In the genomic region with DNA sequence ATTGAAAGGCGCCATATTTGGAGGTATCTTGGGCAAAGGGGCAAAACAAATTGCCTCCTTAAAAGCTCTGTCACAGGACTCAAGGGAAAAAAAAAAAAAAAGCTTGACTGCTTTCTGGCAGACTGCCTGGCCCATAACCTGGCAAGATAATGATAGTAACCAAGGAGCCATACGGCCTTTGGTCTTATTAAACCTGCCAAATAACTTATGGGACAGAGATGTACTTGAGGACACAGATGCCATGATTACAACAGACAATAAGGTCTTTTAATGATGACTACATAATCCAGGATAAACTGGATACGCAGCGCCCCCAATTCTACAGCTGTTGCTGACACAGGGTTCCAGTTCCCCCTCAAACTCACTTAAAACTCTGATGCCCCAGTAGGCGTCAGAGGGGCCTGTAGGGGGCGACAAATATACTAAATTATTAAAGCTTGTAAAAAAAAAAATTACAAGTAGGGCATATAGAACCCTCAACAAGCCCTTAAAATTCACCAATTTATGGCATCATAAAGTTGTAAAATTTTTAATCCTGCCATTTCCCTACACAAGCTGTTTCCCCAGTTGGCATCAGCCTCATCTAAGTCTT, we compare ENCODE assay signal across 10 mouse cellular contexts. TPM values are rescaled to one million over a fixed set of nuclear protein-coding genes. Genes with fewer than 3 reads are reported as not detected.
DNase-seq lines count a peak whose midpoint lies in the region; ATAC-seq and TF ChIP-seq lines count a peak whose summit lies in the region.
"Had no signal": no experiment of that assay in that cellular context is flagged by ENCODE, and none has a peak within 500 bp of the region (broad histone marks: within the 10 kb centered on the region; RNA-seq: fewer than 3 reads in every experiment).

No protein-coding gene starts in this region.

- H3K4me2 ChIP-seq in forebrain, embryonic 14.5 days (ENCODE audit: low read length) = no peak overlapping the region
- H3K4me2 ChIP-seq in forebrain, postnatal 0 days (ENCODE audit: low read depth) = no peak overlapping the region
- H3K4me2 ChIP-seq: hindbrain, embryonic 15.5 days had no signal

- no peaks in the 10 kb centered on the region for H3K4me1 ChIP-seq in forebrain, embryonic 14.5 days (ENCODE audit: control insufficient read depth, insufficient read depth, low read length)
- H3K4me1 ChIP-seq in forebrain, postnatal 0 days (ENCODE audit: insufficient read depth) = no peaks in the 10 kb centered on the region
- no peaks in the 10 kb centered on the region for H3K4me1 ChIP-seq in spleen, adult 2 months (ENCODE audit: control insufficient read depth, insufficient read depth, insufficient read length)
- H3K4me1 ChIP-seq: hindbrain, embryonic 15.5 days had no signal

- DNase-seq in forebrain, embryonic 14.5 days (ENCODE audit: low spot score) = peak; percentile 55
- no peak for DNase-seq in forebrain, postnatal 0 days
- DNase-seq in testis, postnatal 10 days (ENCODE audit: low spot score) = peak; percentile 59
- no peak for DNase-seq in testis, postnatal 14 days (ENCODE audit: low spot score)
- DNase-seq in cerebellum, postnatal 14 days = peak; percentile 54 to 69
- DNase-seq in kidney, postnatal 36 days = peak; percentile 13 to 66
- DNase-seq in spleen, adult 2 months (ENCODE audit: low read depth in 1 of 2, low spot score in 2 of 2) = peak in 1 of 2 experiments; percentile 32
- no peak for DNase-seq in urinary bladder, postnatal 10 days (ENCODE audit: low spot score)

- no peak for TF ChIP-seq CTCF in forebrain, postnatal 0 days (IDR thresholded peaks at IDR 0.05; ENCODE audit: low read depth)
- 0 out of 2 replicates have a peak, but pooled peaks have one; percentile 3 for TF ChIP-seq CTCF in spleen, adult 2 months (IDR thresholded peaks at IDR 0.05; ENCODE audit: extremely low read depth, insufficient read depth, insufficient read length, insufficient replicate concordance)

- no peaks in the 10 kb centered on the region for H3K27me3 ChIP-seq in forebrain, embryonic 14.5 days (replicated peaks; ENCODE audit: control insufficient read depth, insufficient read depth, low read length)
- no peaks in the 10 kb centered on the region for H3K27me3 ChIP-seq in forebrain, postnatal 0 days (ENCODE audit: insufficient read depth, low read length)
- H3K27me3 ChIP-seq in spleen, adult 2 months (ENCODE audit: control insufficient read depth, insufficient read depth, low read length) = no peaks in the 10 kb centered on the region
- H3K27me3 ChIP-seq: hindbrain, embryonic 15.5 days had no signal

- no peak overlapping the region for H3K9ac ChIP-seq in forebrain, embryonic 14.5 days (ENCODE audit: low read length)
- H3K9ac ChIP-seq in forebrain, postnatal 0 days = no peak overlapping the region
- H3K9ac ChIP-seq: hindbrain, embryonic 15.5 days had no signal

- no peak overlapping the region for H3K4me3 ChIP-seq in forebrain, embryonic 14.5 days (ENCODE audit: low read depth, low read length)
- H3K4me3 ChIP-seq in forebrain, postnatal 0 days (ENCODE audit: low read depth, low read length) = no peak overlapping the region
- no peak overlapping the region for H3K4me3 ChIP-seq in spleen, adult 2 months (ENCODE audit: extremely low read depth, insufficient read depth, insufficient read length)
- H3K4me3 ChIP-seq: hindbrain, embryonic 15.5 days; myocyte had no signal

- 43% methylated on average over 6 of the region's 6 CpGs for WGBS in forebrain, embryonic 14.5 days
- 43% methylated on average over 6 of the region's 6 CpGs for WGBS in forebrain, postnatal 0 days
- WGBS in spleen, adult 2 months = 53% methylated on average over 6 of the region's 6 CpGs

- peak; percentile 42 for ATAC-seq in forebrain, embryonic 14.5 days
- ATAC-seq in forebrain, postnatal 0 days = no peak

- no peak for TF ChIP-seq POLR2A in spleen, adult 2 months (IDR thresholded peaks at IDR 0.05; ENCODE audit: low read depth, low read length)

- no peaks in the 10 kb centered on the region for H3K36me3 ChIP-seq in forebrain, embryonic 14.5 days (ENCODE audit: control insufficient read depth, insufficient read depth, low read length)
- H3K36me3 ChIP-seq in forebrain, postnatal 0 days (ENCODE audit: insufficient read depth) = no peaks in the 10 kb centered on the region
- no peaks in the 10 kb centered on the region for H3K36me3 ChIP-seq in spleen, adult 2 months (ENCODE audit: control insufficient read depth, insufficient read depth, low read length)
- H3K36me3 ChIP-seq: hindbrain, embryonic 15.5 days had no signal

- no peak overlapping the region for H3K27ac ChIP-seq in forebrain, embryonic 14.5 days (ENCODE audit: low read depth, low read length)
- no peak overlapping the region for H3K27ac ChIP-seq in forebrain, postnatal 0 days (ENCODE audit: low read depth, low read length)
- H3K27ac ChIP-seq in spleen, adult 2 months (ENCODE audit: insufficient read depth, low read length) = no peak overlapping the region
- H3K27ac ChIP-seq: hindbrain, embryonic 15.5 days had no signal

- H3K9me3 ChIP-seq in forebrain, embryonic 14.5 days (replicated peaks; ENCODE audit: control insufficient read depth, low read length) = no peaks in the 10 kb centered on the region
- no peaks in the 10 kb centered on the region for H3K9me3 ChIP-seq in forebrain, postnatal 0 days (ENCODE audit: low read length)
- H3K9me3 ChIP-seq: hindbrain, embryonic 15.5 days had no signal

RNA-seq across cellular contexts. Expression of a gene that starts 33.5 kb away (rescaled TPM):
- 90.0 and 101 TPM in 2 replicates for polyA plus RNA-seq in forebrain, embryonic 14.5 days (2014; fragmentation: Nextera tagmentation; extraction: Ambion mirVana)
- 56.6 and 60.9 TPM in 2 replicates for total RNA-seq in forebrain, postnatal 0 days (2014; rRNA removed)
- polyA plus RNA-seq in forebrain, postnatal 0 days (2015; fragmentation: Nextera tagmentation; extraction: Ambion mirVana) = 42.3 and 44.0 TPM in 2 replicates
- 11.8 and 12.7 TPM in 2 replicates for polyA plus RNA-seq in spleen, adult 2 months (2012; rRNA removed)

RNA-seq across cellular contexts. Expression of a gene that starts 59.9 kb away (rescaled TPM):
- 14.6 and 14.9 TPM in 2 replicates for polyA plus RNA-seq in forebrain, embryonic 14.5 days (2014; fragmentation: Nextera tagmentation; extraction: Ambion mirVana)
- 9.4 and 20.3 TPM in 2 replicates for total RNA-seq in forebrain, postnatal 0 days (2014; rRNA removed)
- polyA plus RNA-seq in forebrain, postnatal 0 days (2015; fragmentation: Nextera tagmentation; extraction: Ambion mirVana) = 4.6 and 5.1 TPM in 2 replicates
- polyA plus RNA-seq in spleen, adult 2 months (2012; rRNA removed) = 4.0 and 4.1 TPM in 2 replicates

Comparison
In these comparisons a context has a peak if more than half of its experiments do, and no peak if none do; other contexts are left out.
1. DNase-seq: peak in forebrain, embryonic 14.5 days (single experiment), testis, postnatal 10 days (single experiment), cerebellum, postnatal 14 days (2 of 2) and kidney, postnatal 36 days (2 of 2); none in forebrain, postnatal 0 days (single experiment), testis, postnatal 14 days (single experiment) and urinary bladder, postnatal 10 days (single experiment).